Mouse (Mus musculus) testis, adult 2 months (tissue): ENCODE data around the gene Pum2. TPM values are rescaled to one million over a fixed set of nuclear protein-coding genes. Genes with fewer than 3 reads are reported as not detected.

Source experiments
- H3K27ac ChIP-seq: fragments of 200-500 bp; 2 replicates; pipeline ENCODE4 v1.5.1; 2012; ENCODE audit warnings: low read depth, low read length; ENCODE audit not compliant: control insufficient read depth, insufficient read depth
- H3K27me3 ChIP-seq: fragments of 200-500 bp; 2 replicates; pipeline ENCODE4 v1.6.1; 2012; ENCODE audit warnings: mild to moderate bottlenecking, low read length, moderate library complexity; ENCODE audit not compliant: control insufficient read depth, insufficient read depth
- H3K36me3 ChIP-seq: fragments of 200-500 bp; 2 replicates; pipeline ENCODE4 v1.6.1; 2012; ENCODE audit warnings: mild to moderate bottlenecking, low read length; ENCODE audit not compliant: control insufficient read depth, insufficient read depth
- H3K4me1 ChIP-seq: fragments of 200-500 bp; 2 replicates; pipeline ENCODE4 v1.6.1; 2012; ENCODE audit warnings: low read length; ENCODE audit not compliant: control insufficient read depth, insufficient read depth
- H3K4me3 ChIP-seq: fragments of 200-500 bp; 2 replicates; pipeline ENCODE4 v1.5.1; 2012; ENCODE audit warnings: low read depth, mild to moderate bottlenecking, low read length, moderate library complexity, mixed read lengths; ENCODE audit not compliant: control insufficient read depth
- CTCF ChIP-seq: fragments of 200-500 bp; IDR thresholded peaks from 2 replicates; pipeline ENCODE4 v1.5.1; 2012; ENCODE audit warnings: low read depth, mild to moderate bottlenecking, inconsistent platforms, low read length, moderate library complexity; ENCODE audit not compliant: control insufficient read depth, insufficient read depth, insufficient replicate concordance
- POLR2A ChIP-seq: fragments of 200-500 bp; IDR thresholded peaks from 2 replicates; pipeline ENCODE4 v1.6.1; 2012; ENCODE audit warnings: low read depth, mild to moderate bottlenecking, inconsistent platforms, low read length, moderate library complexity; ENCODE audit not compliant: control insufficient read depth
- polyA plus RNA-seq: library from polyadenylated mRNA; depleted of rRNA; stranded (reverse); fragments of >200 nt; gene quantifications from 2 replicates; pipeline ENCODE4 v1.2.3, GENCODE M21; 2012

The Pum2 gene
- polyA plus RNA-seq, 1 experiment = 32.2 TPM

GRCm38 (mm10) chr12:8726890-8727289, 53.0 kb downstream of the Pum2 start:
- Histone ChIP-seq H3K27me3 (no peaks in the 10 kb centered on the region), H3K36me3 (peaks cover 3% of the 10 kb centered on the region; the same call in 1 of the 2 replicates), H3K27ac (no peak overlapping the region), H3K4me3 (no peak overlapping the region), H3K4me1 (no peaks in the 10 kb centered on the region)
- TF ChIP-seq CTCF = no peak
- TF ChIP-seq POLR2A = no peak

GRCm38 (mm10) chr12:8728739-8729138, 54.8 kb downstream of the Pum2 start:
- TF ChIP-seq CTCF = no peak
- TF ChIP-seq POLR2A = no peak

GRCm38 (mm10) chr12:8753654-8754053, 79.7 kb downstream of the Pum2 start:
- TF ChIP-seq POLR2A (no peak), CTCF (no peak)
- H3K36me3 ChIP-seq = no peaks in the 10 kb centered on the region
- H3K4me1 ChIP-seq = no peaks in the 10 kb centered on the region
- no peaks in the 10 kb centered on the region for H3K27me3 ChIP-seq
- no peak overlapping the region for H3K27ac ChIP-seq
- no peak overlapping the region for H3K4me3 ChIP-seq

More at GRCm38 (mm10) chr12:8728739-8729138, 54.8 kb downstream of the Pum2 start:
- no peak overlapping the region for H3K4me3 ChIP-seq
- H3K27me3 ChIP-seq = no peaks in the 10 kb centered on the region
- peaks cover 3% of the 10 kb centered on the region; the same call in 1 of the 2 replicates for H3K36me3 ChIP-seq
- H3K4me1 ChIP-seq = no peaks in the 10 kb centered on the region
- H3K27ac ChIP-seq = no peak overlapping the region

DNA sequence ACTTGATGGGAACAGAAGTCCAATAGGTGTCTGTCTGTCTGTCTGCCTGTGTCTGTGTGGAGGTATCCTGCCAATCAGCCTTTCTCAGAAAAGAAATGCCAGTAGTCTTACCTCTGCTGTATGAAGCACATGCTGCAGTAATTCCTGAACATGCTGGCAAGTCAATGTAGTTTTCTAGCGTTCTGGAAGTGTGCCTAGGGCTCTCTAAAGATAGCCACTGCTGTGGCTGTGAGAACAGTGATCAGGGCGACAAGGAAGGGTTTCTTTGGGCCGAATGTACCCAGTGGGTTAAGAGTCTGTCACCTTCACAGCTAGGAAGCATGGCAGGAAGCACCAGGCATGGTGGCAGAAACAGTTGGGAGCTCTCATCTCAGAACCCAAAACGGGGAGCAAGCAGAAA, 80.2 kb downstream of the Pum2 start:
- TF ChIP-seq POLR2A = no peak
- no peak for TF ChIP-seq CTCF
- Histone ChIP-seq H3K4me1 (no peaks in the 10 kb centered on the region; the same call in 1 of the 2 replicates), H3K36me3 (no peaks in the 10 kb centered on the region), H3K4me3 (no peak overlapping the region), H3K27me3 (no peaks in the 10 kb centered on the region), H3K27ac (no peak overlapping the region)

GRCm38 (mm10) chr12:8758029-8758428, 84.1 kb downstream of the Pum2 start:
- peaks cover 6% of the 10 kb centered on the region for H3K4me1 ChIP-seq
- no peaks in the 10 kb centered on the region for H3K27me3 ChIP-seq
- no peak overlapping the region for H3K27ac ChIP-seq
- H3K36me3 ChIP-seq = no peaks in the 10 kb centered on the region
- no peak for TF ChIP-seq CTCF
- TF ChIP-seq POLR2A = no peak
- no peak overlapping the region for H3K4me3 ChIP-seq

- Histone ChIP-seq H3K36me3 (no peaks in the 10 kb centered on the region), H3K4me3 (peak overlapping the region; percentile 5; the same call in 1 of the 2 replicates), H3K27me3 (no peaks in the 10 kb centered on the region), H3K27ac (no peak overlapping the region), H3K4me1 (peaks cover 9% of the 10 kb centered on the region)
- TF ChIP-seq POLR2A (no peak), CTCF (no peak)
Observed at GRCm38 (mm10) chr12:8759115-8759514, 85.2 kb downstream of the Pum2 start.

DNA sequence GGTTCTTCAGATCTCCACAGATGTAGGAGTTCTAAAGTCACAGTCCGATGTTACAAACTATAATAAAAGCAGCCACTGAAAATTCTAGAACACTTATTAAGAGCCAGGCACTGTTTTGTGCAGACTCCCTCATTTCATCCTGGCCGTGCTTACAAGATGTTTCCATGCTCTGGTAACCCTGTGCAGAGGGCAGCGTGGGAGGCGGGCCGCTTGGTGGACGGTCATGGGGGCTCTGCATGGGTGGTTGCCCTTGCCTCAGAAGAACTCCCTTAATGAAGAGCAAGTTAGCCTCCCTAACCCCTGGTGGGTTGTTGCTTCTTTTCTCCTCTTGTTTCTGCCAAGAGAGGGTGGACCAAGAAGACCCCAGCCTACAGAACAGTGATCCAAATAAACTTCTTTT, 85.8 kb downstream of the Pum2 start:
- no peak overlapping the region for H3K27ac ChIP-seq
- no peaks in the 10 kb centered on the region for H3K27me3 ChIP-seq
- H3K4me1 ChIP-seq = peaks cover 14% of the 10 kb centered on the region
- no peaks in the 10 kb centered on the region for H3K36me3 ChIP-seq
- TF ChIP-seq POLR2A = no peak
- TF ChIP-seq CTCF = no peak
- H3K4me3 ChIP-seq = no peak overlapping the region

DNA sequence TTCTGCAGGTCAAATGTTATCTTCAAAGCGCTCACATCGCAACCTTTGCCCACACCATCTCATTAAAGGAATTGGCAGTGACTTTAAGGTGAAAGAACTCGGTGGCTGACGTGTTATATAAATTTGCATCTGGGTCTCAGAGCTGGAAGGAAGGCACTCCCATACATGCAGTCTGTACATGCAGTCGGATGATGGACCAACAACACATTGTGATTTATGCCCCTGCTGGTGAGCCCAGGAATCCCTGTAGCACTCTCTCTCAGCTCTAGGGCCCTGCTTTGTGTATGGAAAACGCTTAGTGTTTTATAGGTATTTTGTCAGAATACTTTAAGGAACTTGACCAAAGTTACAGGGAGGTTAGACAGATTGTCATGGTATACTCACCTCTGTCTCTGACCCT, 86.6 kb downstream of the Pum2 start:
- H3K36me3 ChIP-seq = no peaks in the 10 kb centered on the region
- H3K4me3 ChIP-seq = peak overlapping the region; percentile 16; the same call in 1 of the 2 replicates
- H3K27me3 ChIP-seq = no peaks in the 10 kb centered on the region
- TF ChIP-seq POLR2A (no peak), CTCF (no peak)
- H3K27ac ChIP-seq = no peak overlapping the region
- peaks cover 14% of the 10 kb centered on the region for H3K4me1 ChIP-seq
